Mouse (Mus musculus): ENCODE data around the gene Msl3. TPM values are rescaled to one million over a fixed set of nuclear protein-coding genes. Genes with fewer than 3 reads are reported as not detected.

Msl3 gene
- polyA plus RNA-seq, 1 experiment, result 47.1 TPM

GRCm38 (mm10) chrX:168657795-168658194 is 15.9 kb downstream of the Msl3 start:
- H3K4me3 ChIP-seq (ENCODE audit: insufficient read depth, low read length), result no peak overlapping the region
- H3K27ac ChIP-seq (ENCODE audit: insufficient read depth, low read depth, low read length), result no peak overlapping the region
- no peak for TF ChIP-seq POLR2A (IDR thresholded peaks at IDR 0.05; ENCODE audit: borderline replicate concordance, low read depth, low read length)
- TF ChIP-seq CTCF (IDR thresholded peaks at IDR 0.05; ENCODE audit: low read depth, low read length), result no peak
- H3K4me1 ChIP-seq (ENCODE audit: control insufficient read depth, insufficient read depth, low read length), result peaks cover 20% of the 10 kb centered on the region

- no peak overlapping the region for H3K4me3 ChIP-seq (ENCODE audit: insufficient read depth, low read length)
- H3K4me1 ChIP-seq (ENCODE audit: control insufficient read depth, insufficient read depth, low read length), result peaks cover 29% of the 10 kb centered on the region
- TF ChIP-seq CTCF (IDR thresholded peaks at IDR 0.05; ENCODE audit: low read depth, low read length), result no peak
- TF ChIP-seq POLR2A (IDR thresholded peaks at IDR 0.05; ENCODE audit: borderline replicate concordance, low read depth, low read length), result no peak
- H3K27ac ChIP-seq (ENCODE audit: insufficient read depth, low read depth, low read length), result no peak overlapping the region
Observed at GRCm38 (mm10) chrX:168649336-168649735, 24.4 kb downstream of the Msl3 start.

GRCm38 (mm10) chrX:168647746-168648145 is 26.0 kb downstream of the Msl3 start:
- Histone ChIP-seq H3K27ac (ENCODE audit: insufficient read depth, low read depth, low read length) (peak overlapping the region; percentile 80), H3K4me1 (ENCODE audit: control insufficient read depth, insufficient read depth, low read length) (peaks cover 21% of the 10 kb centered on the region), H3K4me3 (ENCODE audit: insufficient read depth, low read length) (no peak overlapping the region)
- TF ChIP-seq CTCF (IDR thresholded peaks at IDR 0.05; ENCODE audit: low read depth, low read length), result no peak
- no peak for TF ChIP-seq POLR2A (IDR thresholded peaks at IDR 0.05; ENCODE audit: borderline replicate concordance, low read depth, low read length)

GRCm38 (mm10) chrX:168643451-168643850 is 30.2 kb downstream of the Msl3 start:
- peaks cover 17% of the 10 kb centered on the region for H3K4me1 ChIP-seq (ENCODE audit: control insufficient read depth, insufficient read depth, low read length)
- no peak overlapping the region for H3K4me3 ChIP-seq (ENCODE audit: insufficient read depth, low read length)
- TF ChIP-seq POLR2A (IDR thresholded peaks at IDR 0.05; ENCODE audit: borderline replicate concordance, low read depth, low read length), result no peak
- TF ChIP-seq CTCF (IDR thresholded peaks at IDR 0.05; ENCODE audit: low read depth, low read length), result no peak
- no peak overlapping the region for H3K27ac ChIP-seq (ENCODE audit: insufficient read depth, low read depth, low read length)

- TF ChIP-seq CTCF (IDR thresholded peaks at IDR 0.05; ENCODE audit: low read depth, low read length) (peak; percentile 21), POLR2A (IDR thresholded peaks at IDR 0.05; ENCODE audit: borderline replicate concordance, low read depth, low read length) (no peak)
- peak overlapping the region; percentile 55 for H3K27ac ChIP-seq (ENCODE audit: insufficient read depth, low read depth, low read length)
Observed at GRCm38 (mm10) chrX:168639556-168640356, 33.9 kb downstream of the Msl3 start.

More at GRCm38 (mm10) chrX:168639556-168640356, 33.9 kb downstream of the Msl3 start:
- Histone ChIP-seq H3K4me3 (ENCODE audit: insufficient read depth, low read length) (peak overlapping the region; percentile 52), H3K4me1 (ENCODE audit: control insufficient read depth, insufficient read depth, low read length) (no peaks in the 10 kb centered on the region)

Other genes with a start within 250 kb of the Msl3 start
- gene Frmpd4, start 96.7 kb downstream of the Msl3 start, polyA plus RNA-seq (2012; ENCODE audit: insufficient read depth, insufficient read length, missing spikeins), result not detected in 2 replicates
- gene Arhgap6, start 121.2 kb upstream of the Msl3 start, polyA plus RNA-seq (2012; ENCODE audit: insufficient read depth, insufficient read length, missing spikeins), result 14.9 and 15.7 TPM in 2 replicates

Data from bone marrow macrophage, adult 2 months (primary cell).